Comparison of ENCODE assay signal across 8 mouse cellular contexts in the genomic region with DNA sequence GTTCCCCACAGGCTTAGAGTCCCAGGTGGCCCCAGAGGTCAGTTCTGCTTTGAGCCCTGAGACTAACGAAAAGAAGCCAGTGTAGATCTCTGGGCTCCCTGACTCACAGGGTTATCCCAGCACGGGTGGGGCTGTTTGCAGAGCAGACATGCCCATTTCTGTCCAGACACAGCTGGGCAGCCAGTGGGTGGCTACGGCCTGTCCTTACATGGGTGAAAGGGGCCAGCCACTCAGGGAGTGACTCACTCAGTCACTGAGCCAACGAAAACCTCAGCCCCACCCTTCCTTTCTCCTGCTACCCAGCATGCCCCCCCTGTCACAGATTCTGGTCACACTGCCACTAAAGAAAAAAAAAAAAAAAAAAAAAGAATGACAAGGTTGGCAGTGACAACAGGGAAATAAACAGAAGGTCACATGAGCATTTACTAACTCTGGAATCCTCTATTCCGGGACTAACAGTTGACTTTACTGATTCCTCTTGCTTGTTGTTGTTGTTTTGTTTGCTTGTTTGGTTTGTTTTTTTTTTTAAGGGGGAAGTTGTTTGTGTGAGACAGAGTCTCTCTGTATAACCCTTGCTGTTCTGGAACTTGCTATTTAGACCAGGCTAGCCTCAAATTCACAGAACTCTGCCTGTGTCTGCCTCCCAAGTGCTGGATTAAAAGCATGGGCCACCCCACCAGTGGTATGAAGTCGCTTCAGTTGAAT. TPM values are rescaled to one million over a fixed set of nuclear protein-coding genes. Genes with fewer than 3 reads are reported as not detected.
DNase-seq lines count a peak whose midpoint lies in the region; ATAC-seq and TF ChIP-seq lines count a peak whose summit lies in the region.

No protein-coding gene starts in this region.

- WGBS in neural tube, embryonic 12.5 days = 66% methylated on average over 6 of the region's 6 CpGs
- 39% methylated on average over 6 of the region's 6 CpGs for WGBS in kidney, postnatal 0 days
- WGBS in stomach, postnatal 0 days = 21% methylated on average over 6 of the region's 6 CpGs

- no peak overlapping the region for H3K4me3 ChIP-seq in neural tube, embryonic 12.5 days
- no peak overlapping the region for H3K4me3 ChIP-seq in kidney, postnatal 0 days (replicated peaks; ENCODE audit: low read depth, low read length)
- H3K4me3 ChIP-seq in stomach, postnatal 0 days (ENCODE audit: low read depth, low read length) = no peak overlapping the region

- no peak overlapping the region for H3K4me2 ChIP-seq in neural tube, embryonic 12.5 days (replicated peaks)
- H3K4me2 ChIP-seq in kidney, postnatal 0 days (ENCODE audit: low read length) = no peak overlapping the region
- no peak overlapping the region for H3K4me2 ChIP-seq in stomach, postnatal 0 days (replicated peaks; ENCODE audit: low read depth)

- no peaks in the 10 kb centered on the region for H3K9me3 ChIP-seq in neural tube, embryonic 12.5 days
- no peaks in the 10 kb centered on the region for H3K9me3 ChIP-seq in kidney, postnatal 0 days (replicated peaks; ENCODE audit: low read length)
- no peaks in the 10 kb centered on the region for H3K9me3 ChIP-seq in stomach, postnatal 0 days (ENCODE audit: control insufficient read depth, low read length)

- TF ChIP-seq CTCF in kidney, postnatal 0 days (IDR thresholded peaks at IDR 0.05; ENCODE audit: low read depth) = 0 out of 2 replicates have a peak, but pooled peaks have one; percentile 3
- no peak; the same call in 1 of the 2 replicates for TF ChIP-seq CTCF in stomach, postnatal 0 days (IDR thresholded peaks at IDR 0.05; ENCODE audit: low read depth)

- H3K27ac ChIP-seq in neural tube, embryonic 12.5 days = no peak overlapping the region
- H3K27ac ChIP-seq in kidney, postnatal 0 days = peak overlapping the region; percentile 68
- H3K27ac ChIP-seq in stomach, postnatal 0 days (replicated peaks) = peak overlapping the region; percentile 90

- peak; percentile 56 for TF ChIP-seq EP300 in stomach, postnatal 0 days (optimal IDR thresholded peaks at IDR 0.05)

- H3K36me3 ChIP-seq in neural tube, embryonic 12.5 days = no peaks in the 10 kb centered on the region
- no peaks in the 10 kb centered on the region for H3K36me3 ChIP-seq in kidney, postnatal 0 days (ENCODE audit: insufficient read depth, low read length)
- H3K36me3 ChIP-seq in stomach, postnatal 0 days (ENCODE audit: control insufficient read depth, insufficient read depth, low read length) = no peaks in the 10 kb centered on the region

- H3K9ac ChIP-seq in neural tube, embryonic 12.5 days = 0 out of 2 replicates have a peak overlapping the region, but pooled peaks have one; percentile 33
- H3K9ac ChIP-seq in kidney, postnatal 0 days (ENCODE audit: low read depth, low read length) = no peak overlapping the region
- peak overlapping the region; percentile 38; the same call in 1 of the 2 replicates for H3K9ac ChIP-seq in stomach, postnatal 0 days (ENCODE audit: low read length)

- H3K4me1 ChIP-seq in neural tube, embryonic 12.5 days = peaks cover 26% of the 10 kb centered on the region
- H3K4me1 ChIP-seq in kidney, postnatal 0 days (replicated peaks; ENCODE audit: insufficient read depth, low read length) = peaks cover 33% of the 10 kb centered on the region
- peaks cover 15% of the 10 kb centered on the region for H3K4me1 ChIP-seq in stomach, postnatal 0 days (replicated peaks; ENCODE audit: control insufficient read depth, insufficient read depth)

- ATAC-seq in neural tube, embryonic 12.5 days (ENCODE audit: low FRiP score, low read depth) = no peak
- peak; percentile 60; the same call in 1 of the 2 replicates for ATAC-seq in kidney, postnatal 0 days (replicated peaks; ENCODE audit: low FRiP score, low read depth)
- peak; percentile 95 for ATAC-seq in stomach, postnatal 0 days (ENCODE audit: low FRiP score, low TSS enrichment)

- no peak for DNase-seq in neural tube, embryonic 10.5 days (ENCODE audit: extremely low spot score, low spot score)
- peak; percentile 94 to 95 for DNase-seq in adrenal gland, postnatal 36 days
- peak; percentile 93 for DNase-seq in heart, adult 8-10 months (ENCODE audit: low spot score)
- DNase-seq in kidney, postnatal 0 days (ENCODE audit: low spot score) = peak; percentile 73
- DNase-seq in lung, postnatal 36 days = peak; percentile 98
- peak; percentile 90 for DNase-seq in stomach, postnatal 0 days (ENCODE audit: low spot score)
- no peak for DNase-seq in embryo, embryonic 11 days

- H3K27me3 ChIP-seq in neural tube, embryonic 12.5 days (replicated peaks) = no peaks in the 10 kb centered on the region
- H3K27me3 ChIP-seq in kidney, postnatal 0 days (ENCODE audit: insufficient read depth, low read length) = no peaks in the 10 kb centered on the region
- no peaks in the 10 kb centered on the region for H3K27me3 ChIP-seq in stomach, postnatal 0 days (ENCODE audit: control insufficient read depth, insufficient read depth, low read length)

RNA-seq across cellular contexts. Expression of a gene that starts 50.7 kb away (rescaled TPM):
- 57.2 and 61.9 TPM in 2 replicates for polyA plus RNA-seq in neural tube, embryonic 12.5 days (2016; fragmentation: Nextera tagmentation; extraction: Ambion mirVana)
- 10 to 100 TPM; 47.3 to 64.5 TPM for total RNA-seq in adrenal gland, postnatal 36 days (2021)
- total RNA-seq in heart, adult 8-10 months (2022) = 10 to 100 TPM; 26.2 to 30.4 (median 27.8) TPM
- 52.1 and 57.9 TPM in 2 replicates for polyA plus RNA-seq in kidney, postnatal 0 days (2015; fragmentation: Nextera tagmentation; extraction: Ambion mirVana)
- polyA plus RNA-seq in stomach, postnatal 0 days (2015; fragmentation: Nextera tagmentation; extraction: Ambion mirVana) = 19.1 and 19.8 TPM in 2 replicates

Comparison
In these comparisons a context has a peak if more than half of its experiments do, and no peak if none do; other contexts are left out.
1. DNase-seq: peak in adrenal gland, postnatal 36 days (2 of 2), heart, adult 8-10 months (single experiment), kidney, postnatal 0 days (single experiment), lung, postnatal 36 days (single experiment) and stomach, postnatal 0 days (single experiment); none in neural tube, embryonic 10.5 days (single experiment) and embryo, embryonic 11 days (single experiment).